Mouse (Mus musculus) myocyte (in vitro differentiated cells): ENCODE measurements around the gene Klhdc4. TPM values are rescaled to one million over a fixed set of nuclear protein-coding genes. Genes with fewer than 3 reads are reported as not detected.

Experiments
- H3K27me3 ChIP-seq: one replicate; pipeline ENCODE4 v1.6.1; 2011; ENCODE audit not compliant: control insufficient read depth, insufficient read depth, insufficient read length
- H3K36me3 ChIP-seq: one replicate; pipeline ENCODE4 v1.6.1; 2011; ENCODE audit not compliant: control insufficient read depth, insufficient read depth
- H3K4me2 ChIP-seq: one replicate; pipeline ENCODE4 v1.6.1; 2011; ENCODE audit warnings: low read depth, control low read depth
- H3K4me3 ChIP-seq: one replicate; pipeline ENCODE4 v1.5.1; 2011; ENCODE audit warnings: mild to moderate bottlenecking, control low read depth, moderate library complexity
- H3K79me2 ChIP-seq: one replicate; pipeline ENCODE4 v1.6.1; 2011; ENCODE audit not compliant: control insufficient read depth, insufficient read depth
- H3ac ChIP-seq: one replicate; pipeline ENCODE4 v1.6.1; 2011; ENCODE audit not compliant: control insufficient read depth, insufficient read length
- CEBPB ChIP-seq: IDR thresholded peaks from 2 replicates; pipeline ENCODE4 v1.6.1; 2011; ENCODE audit warnings: mild to moderate bottlenecking, moderate library complexity; ENCODE audit not compliant: poor library complexity, insufficient read depth, severe bottlenecking
- E2F4 ChIP-seq: IDR thresholded peaks from one replicate; pipeline ENCODE4 v1.6.1; 2011; ENCODE audit warnings: mild to moderate bottlenecking, control low read depth, moderate library complexity; ENCODE audit not compliant: insufficient read depth
- MAX ChIP-seq: IDR thresholded peaks from one replicate; pipeline ENCODE4 v1.6.1; 2011; ENCODE audit warnings: low read depth, mild to moderate bottlenecking, control low read depth
- MYOD1 ChIP-seq, 3 experiments: IDR thresholded peaks; one replicate each; pipeline ENCODE4 v1.6.1; 2011; ENCODE audit warnings: control low read depth in 2 of 3, low read depth in 2 of 3, mild to moderate bottlenecking in 2 of 3, moderate library complexity in 1 of 3; ENCODE audit not compliant: insufficient read length in 2 of 3, control insufficient read depth in 1 of 3
- MYOG ChIP-seq, 3 experiments: IDR thresholded peaks; one replicate each; pipeline ENCODE4 v1.6.1; 2011; ENCODE audit warnings: control low read depth in 2 of 3, low read depth in 2 of 3, mild to moderate bottlenecking in 2 of 3; ENCODE audit not compliant: insufficient read length in 2 of 3, control insufficient read depth in 1 of 3, insufficient read depth in 1 of 3
- POLR2A ChIP-seq: IDR thresholded peaks from one replicate; pipeline ENCODE4 v1.6.1; 2011; ENCODE audit warnings: low read depth, mild to moderate bottlenecking, control low read depth, moderate library complexity; ENCODE audit not compliant: insufficient read length
- POLR2AphosphoS2 ChIP-seq: IDR thresholded peaks from one replicate; pipeline ENCODE4 v1.6.1; 2011; ENCODE audit warnings: low read depth, control low read depth; ENCODE audit not compliant: insufficient read length
- REST ChIP-seq: IDR thresholded peaks from one replicate; pipeline ENCODE4 v1.6.1; 2011; ENCODE audit warnings: mild to moderate bottlenecking, control low read depth, moderate library complexity; ENCODE audit not compliant: insufficient read depth, insufficient read length
- SRF ChIP-seq: IDR thresholded peaks from one replicate; pipeline ENCODE4 v1.6.1; 2011; ENCODE audit warnings: low read depth; ENCODE audit not compliant: control insufficient read depth, insufficient read length
- TCF12 ChIP-seq: IDR thresholded peaks from one replicate; pipeline ENCODE4 v1.6.1; 2011; ENCODE audit warnings: mild to moderate bottlenecking, control low read depth; ENCODE audit not compliant: poor library complexity, insufficient read depth, severe bottlenecking
- TCF3 ChIP-seq: IDR thresholded peaks from one replicate; pipeline ENCODE4 v1.6.1; 2011; ENCODE audit warnings: low read depth, control low read depth; ENCODE audit not compliant: insufficient read length
- USF1 ChIP-seq: IDR thresholded peaks from one replicate; pipeline ENCODE4 v1.6.1; 2011; ENCODE audit warnings: low read depth, mild to moderate bottlenecking, control low read depth, moderate library complexity
- polyA plus RNA-seq: library from polyadenylated mRNA; unstranded; fragments of >200 nt; fragmentation: generic; extraction: Trizol; gene quantifications from one replicate; pipeline ENCODE4 v1.2.1, GENCODE M21; 2012; ENCODE audit warnings: missing spikeins

The Klhdc4 gene
- polyA plus RNA-seq, 1 experiment = 31.4 TPM

DNA sequence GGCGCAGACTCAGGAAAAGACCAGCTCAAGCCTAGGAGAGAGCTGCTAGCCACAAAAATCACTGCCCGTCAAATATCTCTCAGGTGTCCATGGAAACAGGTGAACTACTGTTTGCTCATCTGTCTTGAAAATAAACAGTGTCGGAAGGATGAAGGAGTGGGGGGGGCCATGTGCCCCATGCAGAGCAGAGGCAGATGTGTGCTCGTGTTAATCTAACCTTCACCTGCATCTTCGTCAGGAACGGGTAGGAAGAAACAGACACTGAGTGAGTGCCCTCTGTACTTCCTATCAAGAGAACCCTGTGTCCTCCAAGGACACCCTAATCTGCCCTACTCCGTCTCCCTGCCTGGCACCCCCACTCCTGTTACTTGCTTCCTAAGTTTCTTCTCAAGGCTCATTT is 22.3 kb upstream of the Klhdc4 start:
- TF ChIP-seq TCF12 (no peak), POLR2AphosphoS2 (peak; percentile 18), USF1 (no peak), SRF (no peak)

DNA sequence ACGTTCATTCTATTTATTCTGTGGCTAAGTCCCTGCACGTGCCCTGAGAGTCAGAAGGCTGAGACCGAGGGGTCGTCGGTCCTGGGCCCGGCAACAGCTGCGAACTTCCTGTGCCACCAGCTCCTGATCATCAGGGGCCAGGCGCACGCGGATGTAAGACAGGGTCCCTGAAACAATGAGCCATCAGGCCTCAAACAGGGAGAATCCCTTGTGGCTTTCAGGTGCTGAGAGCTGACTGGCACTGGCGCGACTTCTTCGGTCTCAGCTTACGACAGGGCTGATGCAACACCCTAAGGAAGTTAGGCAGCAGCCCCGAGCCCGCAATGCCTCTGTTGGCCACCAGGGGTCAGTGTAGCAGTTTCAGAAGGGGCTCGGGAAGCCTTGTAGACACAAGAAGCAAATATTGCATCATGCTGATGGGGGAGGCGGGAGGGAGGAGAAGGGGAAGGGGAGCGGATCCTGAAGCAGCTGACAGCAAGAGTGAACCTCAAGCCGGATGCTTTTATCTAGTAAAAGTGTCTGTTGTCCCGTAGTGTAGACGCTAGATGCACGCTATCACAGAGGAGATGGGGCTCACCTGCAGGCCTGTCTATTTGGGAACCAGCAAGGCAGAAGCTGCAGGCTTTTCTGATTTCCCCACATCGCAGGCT is 21.6 kb upstream of the Klhdc4 start:
- Histone ChIP-seq H3K79me2 (no peaks in the 10 kb centered on the region), H3ac (no peak overlapping the region), H3K36me3 (no peaks in the 10 kb centered on the region), H3K4me2 (peak overlapping the region; percentile 85), H3K4me3 (peak overlapping the region; percentile 14), H3K27me3 (no peaks in the 10 kb centered on the region)
- TF ChIP-seq USF1 (no peak), REST (no peak), CEBPB (peak; percentile 98), TCF3 (no peak), TCF12 (no peak), SRF (no peak), MAX (no peak), MYOD1 (IDR thresholded peaks at IDR 0.05; ENCODE audit: control insufficient read depth in 1 of 3, insufficient read length in 2 of 3, low read depth in 2 of 3) (peak in 2 of 3 experiments; percentile 22 to 64), E2F4 (no peak), MYOG (IDR thresholded peaks at IDR 0.05; ENCODE audit: control insufficient read depth in 1 of 3, insufficient read depth in 1 of 3, insufficient read length in 2 of 3, low read depth in 2 of 3) (peak in 2 of 3 experiments; percentile 64 to 84), POLR2A (peak; percentile 36), POLR2AphosphoS2 (peak; percentile 62)

More for the DNA sequence above, 22.3 kb upstream of the Klhdc4 start:
- Histone ChIP-seq H3K4me2 (peak overlapping the region; percentile 63), H3K4me3 (no peak overlapping the region), H3K27me3 (no peaks in the 10 kb centered on the region), H3K36me3 (no peaks in the 10 kb centered on the region), H3K79me2 (no peaks in the 10 kb centered on the region), H3ac (no peak overlapping the region)

DNA sequence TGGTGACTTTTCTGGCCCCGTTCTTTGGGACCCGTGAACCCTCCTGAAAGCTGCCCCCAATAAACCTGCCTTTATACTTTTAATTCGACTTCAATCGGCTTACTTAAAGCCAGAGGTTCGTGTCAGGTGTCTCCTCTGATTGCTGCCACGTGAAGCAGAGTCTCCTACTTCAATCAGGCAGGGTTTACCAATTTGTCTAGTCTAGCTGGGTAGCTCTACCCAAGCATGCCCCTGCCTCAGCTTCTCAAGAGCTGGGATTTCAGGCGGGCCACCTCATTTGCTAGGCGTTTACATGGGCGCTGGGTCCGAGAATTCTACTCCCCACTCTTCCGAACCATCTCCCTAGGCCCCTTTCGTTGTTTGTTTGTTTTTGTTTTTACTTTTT is 21.1 kb upstream of the Klhdc4 start:
- Histone ChIP-seq H3K36me3 (no peaks in the 10 kb centered on the region), H3ac (no peak overlapping the region), H3K79me2 (no peaks in the 10 kb centered on the region), H3K4me2 (peak overlapping the region; percentile 85), H3K4me3 (peak overlapping the region; percentile 14), H3K27me3 (no peaks in the 10 kb centered on the region)
- TF ChIP-seq MYOD1 (IDR thresholded peaks at IDR 0.05; ENCODE audit: control insufficient read depth in 1 of 3, insufficient read length in 2 of 3, low read depth in 2 of 3) (no peak), MYOG (IDR thresholded peaks at IDR 0.05; ENCODE audit: control insufficient read depth in 1 of 3, insufficient read depth in 1 of 3, insufficient read length in 2 of 3, low read depth in 2 of 3) (no peak), USF1 (no peak), POLR2A (no peak), TCF3 (no peak), MAX (no peak), REST (no peak), POLR2AphosphoS2 (no peak), CEBPB (no peak), SRF (no peak), E2F4 (no peak), TCF12 (no peak)

DNA sequence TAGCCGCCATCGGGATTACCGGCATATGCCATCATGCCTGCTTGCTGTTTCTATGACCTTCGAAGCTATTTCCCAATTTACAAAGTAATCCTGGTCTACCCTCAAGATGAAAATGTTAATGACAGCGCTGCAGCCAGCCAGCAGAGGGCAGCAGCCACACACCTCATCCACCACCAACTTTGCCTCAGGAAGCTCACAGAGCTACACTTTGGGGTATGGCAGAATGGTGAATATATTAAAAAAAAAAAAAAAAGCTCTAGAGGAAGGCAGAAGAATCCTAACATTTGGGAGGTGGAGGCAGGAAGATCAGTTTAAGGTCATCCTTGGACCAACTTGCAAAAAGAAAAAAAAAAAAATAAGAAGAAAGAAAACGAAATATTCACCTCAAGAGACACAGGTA is 20.6 kb upstream of the Klhdc4 start:
- Histone ChIP-seq H3K36me3 (no peaks in the 10 kb centered on the region), H3K27me3 (no peaks in the 10 kb centered on the region), H3K79me2 (no peaks in the 10 kb centered on the region), H3ac (no peak overlapping the region), H3K4me3 (peak overlapping the region; percentile 14), H3K4me2 (peak overlapping the region; percentile 85)
- TF ChIP-seq MAX = no peak
- TF ChIP-seq POLR2AphosphoS2 = no peak
- TF ChIP-seq TCF3 = no peak
- TF ChIP-seq TCF12 = no peak
- TF ChIP-seq E2F4 = no peak
- TF ChIP-seq POLR2A = peak; percentile 27

DNA sequence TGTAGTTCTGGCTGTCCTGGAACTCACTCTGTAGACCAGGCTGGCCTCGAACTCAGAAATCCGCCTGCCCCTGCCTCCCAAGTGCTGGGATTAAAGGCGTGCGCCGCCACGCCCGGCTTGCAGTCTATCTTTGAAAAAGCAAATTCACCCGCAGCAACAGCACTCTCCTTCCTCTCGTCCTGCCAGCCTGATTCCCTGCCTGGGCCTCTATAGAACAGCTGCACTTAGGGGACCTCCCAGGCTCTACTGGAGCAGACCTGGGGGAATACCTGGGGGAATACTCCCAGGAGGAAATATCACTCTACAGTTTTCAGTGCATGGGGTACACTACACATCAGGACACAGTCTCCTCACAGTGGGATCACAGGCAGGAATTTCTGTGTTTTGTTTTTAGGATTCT is 19.9 kb upstream of the Klhdc4 start:
- Histone ChIP-seq H3K4me2 (peak overlapping the region; percentile 85), H3K79me2 (no peaks in the 10 kb centered on the region), H3K27me3 (no peaks in the 10 kb centered on the region), H3ac (no peak overlapping the region), H3K4me3 (no peak overlapping the region), H3K36me3 (no peaks in the 10 kb centered on the region)
- TF ChIP-seq POLR2A (no peak), USF1 (no peak), SRF (no peak), MYOG (IDR thresholded peaks at IDR 0.05; ENCODE audit: control insufficient read depth in 1 of 3, insufficient read depth in 1 of 3, insufficient read length in 2 of 3, low read depth in 2 of 3) (no peak), POLR2AphosphoS2 (no peak), MYOD1 (IDR thresholded peaks at IDR 0.05; ENCODE audit: control insufficient read depth in 1 of 3, insufficient read length in 2 of 3, low read depth in 2 of 3) (no peak), E2F4 (no peak), CEBPB (no peak), REST (no peak), MAX (no peak), TCF3 (no peak)
